Comparison of ENCODE assay signal across 12 mouse cellular contexts in the genomic region with DNA sequence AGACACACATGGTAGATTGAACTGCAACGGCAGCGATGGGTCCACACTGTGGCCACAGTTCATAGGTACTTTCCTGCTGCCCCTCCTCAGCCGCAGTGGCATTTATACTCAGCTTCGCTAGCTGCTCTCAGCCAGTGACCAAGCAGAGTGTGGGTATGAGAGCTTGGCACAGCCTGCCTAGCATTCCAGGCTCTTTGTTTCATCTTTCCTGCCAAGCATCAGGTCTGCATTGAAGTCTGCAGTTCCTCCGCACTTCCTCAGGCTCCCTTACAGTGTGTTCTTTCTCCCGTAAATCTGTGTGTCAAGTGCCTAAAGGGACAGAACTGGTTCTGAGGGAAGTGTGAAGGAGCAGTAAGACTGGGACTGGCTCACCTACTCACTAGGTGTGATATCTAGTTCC.
"Had no signal": no experiment of that assay in that cellular context is flagged by ENCODE, and none has a peak within 500 bp of the region (broad histone marks: within the 10 kb centered on the region; RNA-seq: fewer than 3 reads in every experiment).

No protein-coding gene starts in this region.

- H3K4me2 ChIP-seq: limb, embryonic 13.5 days; midbrain, embryonic 13.5 days; neural tube, embryonic 15.5 days had no signal

- H3K36me3 ChIP-seq: limb, embryonic 13.5 days; midbrain, embryonic 13.5 days; neural tube, embryonic 15.5 days had no signal

- DNase-seq: kidney, postnatal 14 days; left cerebral cortex, postnatal 4 days; lung, adult 18-20 months; lung, postnatal 10 days; right cerebral cortex, adult 18-20 months; right cerebral cortex, postnatal 25 days; thymus, postnatal 36 days had no signal

- H3K27me3 ChIP-seq: limb, embryonic 13.5 days; midbrain, embryonic 13.5 days; neural tube, embryonic 15.5 days had no signal

- H3K9me3 ChIP-seq: limb, embryonic 13.5 days; midbrain, embryonic 13.5 days; neural tube, embryonic 15.5 days had no signal

- H3K9ac ChIP-seq: limb, embryonic 13.5 days; liver, embryonic 14.5 days; midbrain, embryonic 13.5 days; neural tube, embryonic 15.5 days had no signal

- H3K4me3 ChIP-seq: limb, embryonic 13.5 days; midbrain, embryonic 13.5 days; myocyte; neural tube, embryonic 15.5 days had no signal

- H3K27ac ChIP-seq: limb, embryonic 13.5 days; liver, embryonic 14.5 days; midbrain, embryonic 13.5 days; neural tube, embryonic 15.5 days had no signal

- ATAC-seq: midbrain, embryonic 13.5 days had no signal
